Mouse (Mus musculus) myocyte (in vitro differentiated cells): ENCODE measurements around the gene Lpar1. TPM values are rescaled to one million over a fixed set of nuclear protein-coding genes. Genes with fewer than 3 reads are reported as not detected.
A peak's percentile ranks its signal among the peaks of the same experiment; 100 is the strongest.

Experiments
- H3K27me3 ChIP-seq: one replicate; pipeline ENCODE4 v1.6.1; 2011; ENCODE audit not compliant: control insufficient read depth, insufficient read depth, insufficient read length
- H3K36me3 ChIP-seq: one replicate; pipeline ENCODE4 v1.6.1; 2011; ENCODE audit not compliant: control insufficient read depth, insufficient read depth
- H3K4me2 ChIP-seq: one replicate; pipeline ENCODE4 v1.6.1; 2011; ENCODE audit warnings: low read depth, control low read depth
- H3K4me3 ChIP-seq: one replicate; pipeline ENCODE4 v1.5.1; 2011; ENCODE audit warnings: mild to moderate bottlenecking, control low read depth, moderate library complexity
- H3K79me2 ChIP-seq: one replicate; pipeline ENCODE4 v1.6.1; 2011; ENCODE audit not compliant: control insufficient read depth, insufficient read depth
- H3ac ChIP-seq: one replicate; pipeline ENCODE4 v1.6.1; 2011; ENCODE audit not compliant: control insufficient read depth, insufficient read length
- CEBPB ChIP-seq: IDR thresholded peaks from 2 replicates; pipeline ENCODE4 v1.6.1; 2011; ENCODE audit warnings: mild to moderate bottlenecking, moderate library complexity; ENCODE audit not compliant: poor library complexity, insufficient read depth, severe bottlenecking
- E2F4 ChIP-seq: IDR thresholded peaks from one replicate; pipeline ENCODE4 v1.6.1; 2011; ENCODE audit warnings: mild to moderate bottlenecking, control low read depth, moderate library complexity; ENCODE audit not compliant: insufficient read depth
- MAX ChIP-seq: IDR thresholded peaks from one replicate; pipeline ENCODE4 v1.6.1; 2011; ENCODE audit warnings: low read depth, mild to moderate bottlenecking, control low read depth
- MYOD1 ChIP-seq, 3 experiments: IDR thresholded peaks; one replicate each; pipeline ENCODE4 v1.6.1; 2011; ENCODE audit warnings: control low read depth in 2 of 3, low read depth in 2 of 3, mild to moderate bottlenecking in 2 of 3, moderate library complexity in 1 of 3; ENCODE audit not compliant: insufficient read length in 2 of 3, control insufficient read depth in 1 of 3
- MYOG ChIP-seq, 3 experiments: IDR thresholded peaks; one replicate each; pipeline ENCODE4 v1.6.1; 2011; ENCODE audit warnings: control low read depth in 2 of 3, low read depth in 2 of 3, mild to moderate bottlenecking in 2 of 3; ENCODE audit not compliant: insufficient read length in 2 of 3, control insufficient read depth in 1 of 3, insufficient read depth in 1 of 3
- POLR2A ChIP-seq: IDR thresholded peaks from one replicate; pipeline ENCODE4 v1.6.1; 2011; ENCODE audit warnings: low read depth, mild to moderate bottlenecking, control low read depth, moderate library complexity; ENCODE audit not compliant: insufficient read length
- POLR2AphosphoS2 ChIP-seq: IDR thresholded peaks from one replicate; pipeline ENCODE4 v1.6.1; 2011; ENCODE audit warnings: low read depth, control low read depth; ENCODE audit not compliant: insufficient read length
- REST ChIP-seq: IDR thresholded peaks from one replicate; pipeline ENCODE4 v1.6.1; 2011; ENCODE audit warnings: mild to moderate bottlenecking, control low read depth, moderate library complexity; ENCODE audit not compliant: insufficient read depth, insufficient read length
- SRF ChIP-seq: IDR thresholded peaks from one replicate; pipeline ENCODE4 v1.6.1; 2011; ENCODE audit warnings: low read depth; ENCODE audit not compliant: control insufficient read depth, insufficient read length
- TCF12 ChIP-seq: IDR thresholded peaks from one replicate; pipeline ENCODE4 v1.6.1; 2011; ENCODE audit warnings: mild to moderate bottlenecking, control low read depth; ENCODE audit not compliant: poor library complexity, insufficient read depth, severe bottlenecking
- TCF3 ChIP-seq: IDR thresholded peaks from one replicate; pipeline ENCODE4 v1.6.1; 2011; ENCODE audit warnings: low read depth, control low read depth; ENCODE audit not compliant: insufficient read length
- USF1 ChIP-seq: IDR thresholded peaks from one replicate; pipeline ENCODE4 v1.6.1; 2011; ENCODE audit warnings: low read depth, mild to moderate bottlenecking, control low read depth, moderate library complexity
- polyA plus RNA-seq: library from polyadenylated mRNA; unstranded; fragments of >200 nt; fragmentation: generic; extraction: Trizol; gene quantifications from one replicate; pipeline ENCODE4 v1.2.1, GENCODE M21; 2012; ENCODE audit warnings: missing spikeins

The Lpar1 gene
- polyA plus RNA-seq, 1 experiment: 14.1 TPM

DNA sequence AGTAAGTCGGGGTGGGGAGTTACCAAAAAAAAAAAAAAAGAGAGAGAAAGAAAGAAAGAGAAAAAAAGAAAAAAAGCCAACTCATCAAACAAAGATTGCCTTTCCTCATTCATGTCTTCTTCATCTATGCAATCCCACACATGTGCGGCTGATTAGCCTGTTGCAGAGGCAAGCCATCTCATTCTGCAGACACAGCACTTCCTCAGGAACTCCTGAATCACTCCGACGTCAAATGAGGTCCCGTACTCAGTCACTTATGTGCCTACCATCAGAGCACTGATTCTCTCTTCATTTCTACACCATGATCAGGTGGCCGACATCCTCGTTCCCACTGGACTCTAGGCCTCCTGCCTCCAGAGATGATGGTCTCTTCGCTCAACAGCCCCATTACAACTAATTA, 13.3 kb downstream of the Lpar1 start:
- Histone ChIP-seq H3ac (no peak overlapping the region), H3K27me3 (no peaks in the 10 kb centered on the region), H3K79me2 (peaks cover 28% of the 10 kb centered on the region), H3K4me3 (no peak overlapping the region), H3K4me2 (no peak overlapping the region), H3K36me3 (peaks cover 28% of the 10 kb centered on the region)
- no peak for TF ChIP-seq TCF3

DNA sequence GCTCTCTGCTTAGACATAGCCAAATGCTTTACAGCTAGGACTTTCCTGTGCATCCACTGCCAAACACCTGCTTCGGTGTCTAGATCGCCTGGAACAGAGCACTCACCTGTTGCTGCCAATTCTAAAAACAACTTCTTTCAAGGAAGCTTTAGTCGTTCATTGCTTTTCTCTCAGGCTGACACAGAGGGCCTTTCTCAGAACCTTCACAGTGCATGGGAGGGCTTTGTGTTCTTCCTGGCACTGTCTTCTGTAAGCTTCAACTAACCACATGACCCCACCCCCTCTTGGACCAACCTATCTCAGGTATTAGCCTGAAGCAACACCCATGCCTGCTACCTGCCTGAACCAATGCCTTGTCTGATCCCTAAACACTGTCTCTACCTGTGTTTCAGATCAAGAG, 15.0 kb downstream of the Lpar1 start:
- H3K4me2 ChIP-seq: no peak overlapping the region
- peaks cover 23% of the 10 kb centered on the region for H3K79me2 ChIP-seq
- no peak for TF ChIP-seq POLR2AphosphoS2
- TF ChIP-seq MYOD1 (IDR thresholded peaks at IDR 0.05; ENCODE audit: control insufficient read depth in 1 of 3, insufficient read length in 2 of 3, low read depth in 2 of 3): peak in 1 of 3 experiments; percentile 25
- H3ac ChIP-seq: no peak overlapping the region
- no peak overlapping the region for H3K4me3 ChIP-seq
- peaks cover 23% of the 10 kb centered on the region for H3K36me3 ChIP-seq
- H3K27me3 ChIP-seq: no peaks in the 10 kb centered on the region

DNA sequence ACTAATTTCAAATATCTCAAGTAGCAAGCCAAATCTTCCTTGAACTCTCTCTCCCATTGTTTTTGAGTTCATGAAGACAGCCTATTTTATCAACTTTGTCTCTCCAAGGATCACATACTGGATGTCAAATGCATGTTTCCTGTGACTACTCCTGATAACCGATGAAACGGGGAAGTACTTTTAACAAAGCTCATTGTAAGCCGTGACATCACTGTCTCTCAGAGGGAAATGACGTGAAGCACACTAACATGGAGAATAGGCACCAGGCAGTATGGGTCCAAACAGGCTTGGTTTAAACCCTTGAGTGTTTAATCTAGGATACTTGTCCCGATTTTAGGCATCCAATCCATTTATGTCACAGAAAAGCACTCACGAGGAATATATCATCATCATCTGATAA, 17.9 kb downstream of the Lpar1 start:
- Histone ChIP-seq H3K36me3 (peaks cover 3% of the 10 kb centered on the region), H3K4me3 (no peak overlapping the region), H3K4me2 (no peak overlapping the region), H3ac (no peak overlapping the region), H3K27me3 (no peaks in the 10 kb centered on the region), H3K79me2 (peaks cover 24% of the 10 kb centered on the region)
- TF ChIP-seq SRF (no peak), TCF12 (no peak), MYOG (IDR thresholded peaks at IDR 0.05; ENCODE audit: control insufficient read depth in 1 of 3, insufficient read depth in 1 of 3, insufficient read length in 2 of 3, low read depth in 2 of 3) (no peak), POLR2A (no peak), USF1 (no peak), REST (no peak), E2F4 (no peak), TCF3 (no peak), POLR2AphosphoS2 (no peak), MAX (no peak), CEBPB (no peak), MYOD1 (IDR thresholded peaks at IDR 0.05; ENCODE audit: control insufficient read depth in 1 of 3, insufficient read length in 2 of 3, low read depth in 2 of 3) (no peak)

DNA sequence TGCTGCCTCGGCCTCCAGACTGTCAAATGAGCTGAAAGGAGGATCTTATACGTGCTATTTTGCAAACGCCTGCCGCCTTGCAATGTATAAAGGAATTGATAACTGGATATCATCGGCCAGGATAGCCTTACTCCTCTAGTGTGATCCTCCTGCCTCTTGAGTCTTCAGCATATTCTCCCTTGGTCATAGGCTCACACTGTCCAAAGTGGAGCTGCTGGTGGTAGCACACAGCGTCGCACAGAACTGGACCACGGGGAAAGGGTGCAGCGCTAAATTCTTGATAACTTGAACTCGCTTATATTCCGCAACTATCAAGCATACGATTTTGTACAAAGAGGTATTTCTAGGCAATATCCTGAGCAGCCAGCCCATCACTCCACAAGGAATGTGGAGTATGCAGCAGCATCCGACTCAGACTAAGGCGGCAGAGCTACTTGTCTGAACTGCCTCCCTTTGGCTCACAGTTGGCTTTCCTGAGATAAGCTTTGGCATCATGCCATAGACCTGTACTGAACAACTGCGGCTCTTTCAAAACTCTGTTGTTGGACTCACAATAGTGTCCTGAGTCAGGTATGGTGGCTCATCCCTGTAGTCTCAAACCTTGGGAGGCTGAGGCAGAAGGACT, 18.9 kb downstream of the Lpar1 start:
- Histone ChIP-seq H3K4me2 (no peak overlapping the region), H3K27me3 (no peaks in the 10 kb centered on the region)
- TF ChIP-seq REST (no peak), USF1 (no peak), MAX (no peak), TCF3 (no peak), SRF (no peak), MYOG (IDR thresholded peaks at IDR 0.05; ENCODE audit: control insufficient read depth in 1 of 3, insufficient read depth in 1 of 3, insufficient read length in 2 of 3, low read depth in 2 of 3) (no peak), TCF12 (no peak), POLR2AphosphoS2 (no peak), POLR2A (no peak), MYOD1 (IDR thresholded peaks at IDR 0.05; ENCODE audit: control insufficient read depth in 1 of 3, insufficient read length in 2 of 3, low read depth in 2 of 3) (no peak), E2F4 (no peak), CEBPB (no peak)

DNA sequence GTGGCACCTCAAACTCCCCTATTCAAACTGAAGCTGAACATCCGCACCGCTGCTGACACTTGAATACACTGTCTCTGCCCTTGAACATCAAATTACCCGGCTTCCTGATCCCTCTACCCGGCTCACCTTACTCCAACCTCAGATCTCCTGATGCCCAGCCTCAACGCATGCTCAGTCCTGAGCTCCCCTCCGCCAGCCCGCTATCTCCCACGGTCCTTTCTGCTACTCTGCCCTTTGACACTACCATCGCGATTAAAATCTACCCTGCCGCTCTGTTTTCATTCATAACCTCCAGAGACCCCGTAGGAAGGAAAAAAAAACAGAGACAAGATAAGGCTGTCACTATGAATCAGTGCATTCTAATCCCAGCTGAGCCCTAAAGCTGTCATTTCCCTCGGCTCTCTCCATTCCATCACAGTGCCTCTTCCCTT, 19.5 kb downstream of the Lpar1 start:
- H3K4me3 ChIP-seq: no peak overlapping the region
- H3K4me2 ChIP-seq: no peak overlapping the region
- no peaks in the 10 kb centered on the region for H3K36me3 ChIP-seq
- TF ChIP-seq E2F4: no peak
- TF ChIP-seq TCF3: no peak
- TF ChIP-seq MYOD1 (IDR thresholded peaks at IDR 0.05; ENCODE audit: control insufficient read depth in 1 of 3, insufficient read length in 2 of 3, low read depth in 2 of 3): no peak
- TF ChIP-seq TCF12: no peak
- TF ChIP-seq MYOG (IDR thresholded peaks at IDR 0.05; ENCODE audit: control insufficient read depth in 1 of 3, insufficient read depth in 1 of 3, insufficient read length in 2 of 3, low read depth in 2 of 3): no peak
- TF ChIP-seq USF1: no peak
- TF ChIP-seq POLR2AphosphoS2: no peak
- TF ChIP-seq REST: no peak
- no peak for TF ChIP-seq CEBPB
- no peak for TF ChIP-seq SRF
- no peak for TF ChIP-seq MAX
- TF ChIP-seq POLR2A: no peak
- H3K27me3 ChIP-seq: no peaks in the 10 kb centered on the region
- H3K79me2 ChIP-seq: peaks cover 26% of the 10 kb centered on the region
- H3ac ChIP-seq: no peak overlapping the region

More for the DNA sequence above, 18.9 kb downstream of the Lpar1 start:
- H3K4me3 ChIP-seq: no peak overlapping the region
- no peaks in the 10 kb centered on the region for H3K36me3 ChIP-seq
- no peak overlapping the region for H3ac ChIP-seq
- H3K79me2 ChIP-seq: peaks cover 24% of the 10 kb centered on the region
